Mouse (Mus musculus) activated CD4-positive, CD25-positive, alpha-beta regulatory T cell, adult 4 months (primary cell): ENCODE data around the gene Cep104. TPM values are rescaled to one million over a fixed set of nuclear protein-coding genes. Genes with fewer than 3 reads are reported as not detected.

Experiments
- ATAC-seq: one replicate; pipeline ENCODE4 v1.8.0; 2017
- polyA plus RNA-seq, 2 experiments: library from polyadenylated mRNA; unstranded; fragments of 100-300 nt; shearing (Covaris generic); gene quantifications; one replicate each; pipeline ENCODE4 v1.2.1; 2017

The Cep104 gene
- polyA plus RNA-seq, 2 experiments from 2014 or later: 2.7 to 3.8 TPM

DNA sequence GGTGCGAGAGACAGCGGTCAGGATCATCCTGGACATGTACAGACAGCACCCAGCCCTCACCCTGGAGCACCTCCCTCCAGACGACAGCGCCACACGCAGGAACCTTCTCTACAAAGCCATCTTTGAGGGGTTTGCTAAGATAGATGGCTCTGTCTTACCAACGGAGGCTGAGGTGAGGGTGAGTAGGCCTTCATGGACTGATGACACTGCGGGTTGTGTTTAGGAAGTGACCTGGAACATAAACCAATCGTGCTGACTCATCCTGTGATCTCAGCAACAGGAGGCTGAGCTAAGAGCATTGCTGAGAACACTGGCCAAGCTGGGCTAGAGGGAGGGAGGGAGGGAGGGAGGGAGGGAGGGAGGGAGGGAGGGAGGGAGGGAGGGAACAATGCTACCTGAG, 18.5 kb downstream of the Cep104 start:
- ATAC-seq: no peak

DNA sequence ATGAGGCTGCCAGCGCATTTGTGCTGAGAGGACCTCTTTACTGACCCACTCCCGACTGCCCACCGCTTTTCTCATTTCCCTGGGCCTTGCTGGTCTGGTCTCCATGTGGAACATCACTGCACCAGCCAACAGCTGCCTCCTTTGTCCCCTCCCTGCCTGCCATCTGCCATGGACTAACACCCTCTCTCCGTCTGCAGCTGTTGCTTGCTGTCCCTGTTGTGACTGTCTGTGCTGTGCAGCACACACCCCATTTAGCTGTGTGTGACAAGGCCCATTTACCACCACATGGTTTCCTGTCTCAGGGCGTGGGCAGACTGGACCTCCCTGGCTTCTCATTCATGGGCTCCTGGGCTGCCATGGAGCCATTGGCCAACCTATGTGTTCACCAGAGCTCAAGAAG, 30.5 kb downstream of the Cep104 start:
- no peak for ATAC-seq

DNA sequence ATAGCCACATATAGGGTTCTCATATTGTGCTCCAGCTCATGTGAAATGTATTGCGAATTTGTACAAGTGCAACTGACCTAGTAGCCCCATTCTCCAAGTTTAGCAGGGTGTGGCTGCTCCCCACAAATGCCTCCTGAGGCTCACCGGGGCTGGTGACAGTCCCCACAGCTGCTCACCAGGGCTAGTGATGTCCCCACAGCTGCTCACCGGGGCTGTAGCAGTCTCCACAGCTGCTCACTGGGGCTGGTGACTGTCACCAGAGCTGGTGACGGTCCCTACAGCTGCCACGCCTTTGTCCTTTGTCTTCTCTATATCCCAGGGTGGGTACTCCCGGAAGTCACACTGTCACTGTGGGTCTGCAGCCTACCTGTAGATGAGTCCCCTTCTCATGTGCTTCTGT, 31.3 kb downstream of the Cep104 start:
- ATAC-seq: no peak

DNA sequence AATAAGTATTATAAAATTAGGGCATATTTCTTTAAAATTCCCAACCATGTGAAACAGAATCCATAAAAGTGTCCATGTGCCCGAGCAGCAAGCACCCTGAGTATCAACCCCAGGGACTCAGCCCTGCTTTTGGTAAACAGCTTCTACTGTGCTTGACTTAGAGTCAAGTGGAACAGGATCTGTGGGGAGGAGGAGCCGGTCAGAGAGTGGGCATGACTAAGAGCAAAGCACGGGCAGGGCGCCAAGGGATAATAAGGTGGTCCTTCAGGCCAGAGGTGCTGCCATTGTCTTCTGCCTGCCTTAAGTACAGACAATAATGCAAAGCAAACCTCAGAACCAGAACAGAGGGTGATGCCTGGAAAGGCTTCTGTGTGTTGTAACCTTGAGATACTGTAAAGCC, 32.8 kb downstream of the Cep104 start:
- ATAC-seq: no peak

DNA sequence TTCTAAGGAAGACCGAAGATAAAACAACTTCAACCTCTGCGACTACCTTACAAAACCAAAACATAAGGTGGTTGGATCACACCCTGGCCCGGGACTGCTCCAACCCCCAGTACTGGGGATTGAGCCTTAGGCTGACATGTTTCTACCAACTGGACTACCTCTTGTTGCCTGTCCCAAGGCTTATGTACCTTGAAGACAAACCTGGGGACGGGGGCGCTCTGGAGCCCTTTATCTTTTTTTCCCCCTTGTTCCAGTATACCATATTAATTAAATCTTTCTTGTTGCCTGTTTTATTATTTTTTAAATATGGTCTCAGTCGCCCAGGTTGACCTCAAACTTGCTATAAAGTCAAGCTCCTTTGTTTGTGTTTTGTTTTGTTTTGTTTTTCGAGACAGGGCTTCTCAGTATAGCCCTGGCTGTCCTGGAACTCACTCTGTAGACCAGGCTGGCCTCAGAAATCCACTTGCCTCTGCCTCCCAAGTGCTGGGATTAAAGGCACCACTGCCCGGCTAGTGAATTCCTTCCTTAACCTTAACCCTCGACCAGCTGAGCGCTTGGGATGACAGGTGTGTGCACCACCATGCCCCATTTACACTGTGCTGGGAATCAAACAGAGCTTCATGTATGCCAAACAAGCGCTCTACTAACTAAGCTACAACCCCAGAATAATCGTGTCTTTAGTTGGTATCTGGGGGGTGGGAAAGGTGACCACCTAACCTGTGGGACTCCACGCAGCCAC, 36.1 kb downstream of the Cep104 start:
- peak; percentile 41 for ATAC-seq

DNA sequence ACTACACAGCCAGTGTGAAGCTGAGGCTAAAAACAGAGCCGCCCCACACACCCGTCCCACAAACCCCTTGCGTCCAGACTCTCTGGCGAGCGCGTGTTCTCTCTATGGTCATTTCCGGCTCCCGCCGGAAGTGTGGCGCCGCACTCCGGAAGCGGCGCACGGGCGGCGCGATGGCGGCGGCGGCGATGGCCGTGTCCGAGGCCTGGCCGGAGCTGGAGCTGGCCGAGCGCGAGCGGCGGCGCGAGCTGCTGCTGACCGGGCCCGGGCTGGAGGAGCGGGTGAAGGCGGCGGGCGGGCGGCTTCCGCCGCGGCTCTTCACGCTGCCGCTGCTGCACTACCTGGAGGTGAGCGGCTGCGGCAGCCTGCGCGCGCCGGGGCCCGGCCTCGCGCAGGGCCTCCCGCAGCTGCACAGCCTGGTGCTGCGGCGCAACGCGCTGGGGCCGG, 36.7 kb downstream of the Cep104 start, which contains the start of gene Lrrc47:
Gene Lrrc47 (plus strand): TSS at position 86 of the 444 bp plus-strand sequence.
- ATAC-seq: peak; percentile 90

DNA sequence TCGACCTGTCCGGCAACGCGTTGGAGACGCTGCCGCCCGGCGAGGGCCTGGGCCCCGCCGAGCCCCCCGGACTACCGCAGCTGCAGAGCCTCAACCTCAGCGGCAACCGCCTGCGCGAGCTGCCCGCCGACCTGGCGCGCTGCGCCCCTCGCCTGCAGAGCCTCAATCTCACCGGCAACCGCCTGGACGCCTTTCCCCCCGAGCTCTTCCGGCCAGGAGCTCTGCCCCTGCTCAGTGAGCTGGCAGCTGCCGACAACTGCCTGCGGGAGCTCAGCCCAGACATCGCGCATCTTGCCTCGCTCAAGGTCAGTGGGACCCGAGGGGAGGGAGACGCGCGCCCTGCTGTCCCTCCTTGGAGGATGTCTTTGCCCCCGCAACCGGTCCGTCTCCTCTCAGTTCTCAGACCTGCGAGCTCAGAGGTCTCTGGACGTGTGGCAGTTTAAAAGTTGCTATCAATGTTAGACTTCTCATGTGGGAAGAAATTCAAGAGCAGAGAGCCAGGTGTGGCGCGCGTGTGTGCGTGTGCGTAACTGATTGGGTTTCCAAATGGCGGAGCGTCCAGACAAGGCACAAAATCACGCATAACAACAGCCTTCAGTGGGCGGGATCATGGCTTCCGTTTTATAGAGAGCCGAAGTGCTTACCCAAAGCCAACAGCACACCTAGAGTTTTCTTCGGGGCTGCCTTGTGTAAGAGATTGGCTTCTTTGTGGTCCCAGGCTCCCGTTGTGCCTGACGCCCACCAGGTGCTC, 37.3 kb downstream of the Cep104 start:
- peak; percentile 41 for ATAC-seq

DNA sequence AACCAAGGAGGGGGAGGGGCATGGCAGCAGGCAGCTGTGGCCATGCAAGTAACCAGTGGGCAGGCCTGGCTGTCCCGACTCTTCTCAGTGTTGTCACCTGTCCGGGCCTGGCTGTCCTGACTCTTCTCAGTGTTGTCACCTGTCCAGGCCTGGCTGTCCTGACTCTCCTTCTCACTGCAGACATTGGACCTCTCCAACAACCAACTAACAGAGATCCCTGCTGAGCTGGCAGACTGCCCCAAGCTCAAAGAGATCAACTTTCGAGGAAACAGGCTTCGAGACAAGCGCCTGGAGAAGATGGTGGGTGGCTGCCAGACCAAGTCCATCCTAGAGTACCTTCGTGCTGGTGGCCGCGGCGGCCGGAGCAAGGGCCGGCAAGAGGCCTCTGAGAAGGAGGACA, 40.5 kb downstream of the Cep104 start:
- ATAC-seq: no peak

DNA sequence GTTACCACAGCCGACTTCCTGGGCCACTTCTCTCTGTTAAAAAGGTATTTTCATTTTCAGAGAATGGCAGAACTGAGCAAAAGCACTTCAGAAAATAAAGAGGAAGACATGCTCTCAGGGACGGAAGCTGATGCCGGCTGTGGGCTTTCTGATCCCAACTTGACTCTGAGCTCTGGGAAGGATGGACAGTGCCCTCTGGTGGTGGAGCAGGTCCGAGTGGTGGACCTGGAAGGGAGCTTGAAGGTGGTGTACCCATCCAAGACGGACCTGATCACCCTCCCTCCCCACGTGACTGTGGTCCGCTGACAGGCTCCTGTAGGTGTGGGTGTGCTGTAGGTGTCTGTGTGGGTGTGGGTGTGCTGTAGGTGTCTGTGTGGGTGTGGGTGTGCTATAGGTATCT, 44.6 kb downstream of the Cep104 start:
- ATAC-seq: no peak

DNA sequence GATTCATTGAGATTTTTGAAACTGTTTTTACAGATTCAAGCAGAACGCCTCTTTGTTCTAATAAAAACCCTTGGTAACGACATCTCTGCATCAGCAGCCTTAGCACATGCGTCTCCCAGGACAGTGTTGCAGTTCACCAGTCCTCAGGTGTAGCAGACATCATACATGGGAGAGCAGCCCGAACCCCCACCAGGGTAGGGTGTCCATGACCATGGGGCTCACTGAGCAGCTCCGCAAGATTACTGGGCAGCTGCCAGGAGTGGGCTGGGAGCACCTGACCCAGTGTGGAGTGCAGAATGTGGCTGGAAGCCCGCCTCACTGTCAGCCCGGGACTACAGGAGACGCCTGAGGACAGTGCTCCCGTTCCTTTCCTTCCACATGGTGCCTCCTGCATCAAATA, 46.4 kb downstream of the Cep104 start:
- ATAC-seq: no peak

DNA sequence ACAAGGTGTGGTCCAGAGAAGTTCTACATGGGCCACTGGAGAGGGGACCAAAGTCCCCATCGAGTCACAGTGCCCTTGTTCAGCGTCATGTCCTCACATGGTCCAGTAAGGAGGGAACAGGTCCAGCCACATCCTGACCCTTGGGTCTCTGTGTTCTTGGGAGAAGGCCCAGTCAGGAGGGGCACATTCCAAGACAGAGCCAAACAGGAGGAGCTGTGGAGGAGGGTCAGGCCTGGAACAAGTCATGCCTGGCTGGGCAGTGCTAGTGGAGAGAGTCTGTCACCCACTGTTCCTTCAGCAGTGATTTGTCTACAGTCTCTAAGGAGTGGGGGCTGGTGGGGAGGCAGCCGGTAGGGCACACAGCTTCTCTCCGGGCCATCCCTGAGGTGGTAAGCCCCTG, 47.4 kb downstream of the Cep104 start:
- no peak for ATAC-seq

DNA sequence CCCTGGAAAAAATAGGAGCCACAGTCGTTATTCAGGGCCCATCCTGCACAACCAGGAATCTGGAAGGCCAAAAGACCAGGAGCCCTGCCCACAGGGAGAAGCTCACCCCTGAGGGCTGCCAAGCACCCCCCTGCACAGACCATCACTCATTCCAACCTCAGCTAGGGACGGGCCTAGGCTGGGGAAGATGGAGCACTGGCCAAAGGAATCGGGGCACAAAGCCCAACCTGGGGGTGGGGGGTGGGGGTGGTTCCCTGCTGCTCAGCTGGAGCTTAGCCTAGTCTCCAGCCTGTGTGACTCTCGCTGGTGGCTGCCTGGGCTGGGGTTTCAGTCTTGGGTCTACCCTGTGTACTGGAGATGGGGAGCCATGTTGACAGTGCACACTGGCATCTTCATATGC, 47.9 kb downstream of the Cep104 start:
- ATAC-seq: no peak

DNA sequence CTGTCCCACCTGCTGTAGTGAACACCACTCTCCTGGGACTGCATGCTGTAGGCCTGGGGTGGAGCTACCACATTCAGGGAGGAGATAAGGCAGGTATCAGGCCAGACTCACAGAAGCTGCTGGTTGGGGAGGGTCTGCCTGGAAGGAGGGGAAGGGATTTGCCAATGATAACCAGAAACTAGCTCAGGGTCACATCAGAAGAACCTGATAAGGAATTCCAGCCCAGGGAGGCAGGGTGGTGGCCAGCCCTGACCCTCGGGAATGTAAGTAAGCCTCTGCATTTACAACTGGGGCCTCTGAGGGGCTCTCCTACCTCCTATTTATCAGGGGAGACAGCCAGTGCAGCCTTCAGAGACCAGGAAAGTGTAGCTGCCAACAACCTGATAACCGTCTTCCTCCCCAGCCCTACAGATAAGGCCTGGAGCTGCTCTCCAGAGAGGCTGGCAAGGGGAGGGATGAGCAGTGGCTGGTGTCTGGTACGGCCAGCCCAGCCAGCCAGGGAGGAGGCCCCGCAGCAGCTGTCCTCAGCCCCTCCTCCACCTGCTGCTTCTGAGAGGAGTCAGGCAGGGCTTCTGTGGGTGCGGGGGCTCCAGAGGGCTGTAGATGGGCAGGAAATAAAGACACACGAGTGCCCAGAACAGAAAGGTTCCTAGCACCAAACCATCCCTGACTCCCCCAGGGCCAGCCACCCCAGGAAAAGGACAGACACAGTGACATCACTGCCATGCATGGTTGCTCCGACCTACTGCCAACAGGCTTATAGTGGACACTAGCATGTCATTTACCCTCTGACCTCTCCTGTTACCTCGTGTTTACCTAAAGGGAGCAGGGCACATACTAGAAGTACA, 49.0 kb downstream of the Cep104 start:
- no peak for ATAC-seq

DNA sequence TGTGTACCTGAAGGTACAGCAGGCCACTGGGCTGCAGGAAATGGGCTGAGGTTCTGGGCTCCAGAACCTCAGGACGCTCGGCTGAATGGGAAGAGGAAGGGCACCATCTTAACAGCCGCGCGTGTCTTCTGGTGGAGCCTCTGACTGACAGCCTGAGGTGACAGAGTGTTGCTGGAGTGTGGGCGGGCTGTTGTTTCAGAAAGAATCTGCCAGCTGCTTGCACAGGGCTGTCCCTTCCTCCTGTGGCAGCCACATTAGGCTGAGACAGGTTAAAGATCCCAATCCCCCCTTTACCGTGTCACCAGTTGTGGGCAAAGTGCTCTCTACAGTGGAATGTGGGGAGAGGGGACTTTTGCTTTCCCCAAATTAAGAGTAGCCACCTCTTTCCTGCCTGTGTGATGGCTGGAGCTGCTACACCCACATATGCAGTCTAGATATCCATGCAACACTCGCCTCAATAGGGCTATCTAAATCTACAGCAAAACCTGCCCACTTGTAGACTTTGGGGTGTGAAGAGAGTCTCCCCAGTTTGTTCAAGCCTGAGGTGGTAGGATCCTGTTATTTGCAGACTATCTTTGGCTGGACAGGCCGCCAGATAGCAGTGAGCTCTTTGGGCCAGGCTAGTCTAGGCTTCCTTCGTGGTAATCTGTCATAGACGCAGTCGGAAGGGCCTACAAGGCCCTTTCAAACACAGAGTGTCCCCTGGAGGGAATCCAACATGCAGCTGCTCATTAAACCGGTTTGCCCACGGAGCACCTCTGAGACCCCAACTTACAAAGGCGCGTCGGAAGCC, 49.9 kb downstream of the Cep104 start:
- ATAC-seq: no peak

DNA sequence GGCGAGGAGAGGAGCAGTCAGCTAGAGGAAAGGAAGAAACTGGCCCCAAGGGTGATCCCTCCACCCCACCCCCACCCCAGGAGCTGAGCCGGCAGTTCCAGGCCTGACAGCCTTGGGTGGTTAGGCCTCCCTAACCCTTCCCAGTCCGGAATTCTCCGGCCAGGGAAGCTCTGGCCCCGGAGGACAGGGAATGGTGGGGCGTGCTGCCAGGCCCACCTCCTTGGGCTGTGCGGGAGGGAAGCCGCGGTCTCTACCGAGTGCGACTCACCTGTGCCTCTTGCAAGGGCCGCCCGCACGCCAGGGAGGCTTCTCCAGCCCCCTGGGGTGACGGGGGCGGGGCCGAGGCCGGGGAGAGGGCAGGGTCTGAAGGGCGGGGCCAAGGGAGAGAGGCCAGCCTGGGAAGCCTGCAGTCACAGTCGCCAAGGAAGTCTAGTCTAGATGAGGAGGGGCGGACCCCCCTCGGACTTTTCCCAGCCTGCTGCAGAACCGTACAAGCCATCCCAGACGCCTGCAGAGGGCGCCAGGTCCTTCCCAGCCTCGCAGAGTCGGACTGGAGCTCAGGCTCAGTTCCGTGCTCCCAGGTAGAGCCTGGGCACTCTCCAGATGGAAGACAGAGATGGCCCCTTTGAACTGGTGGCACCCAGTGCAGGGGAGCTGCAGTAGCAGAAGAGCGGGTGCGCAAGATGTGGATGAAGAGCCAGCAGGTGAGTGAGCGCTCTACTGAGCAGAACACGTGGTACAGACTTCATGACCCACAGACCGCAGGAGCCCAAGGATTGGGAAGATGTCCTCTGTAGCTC, 50.8 kb downstream of the Cep104 start, which contains the start of gene Smim1:
Gene Smim1 (minus strand): TSS at position 590 of the 800 bp plus-strand sequence.
- no peak for ATAC-seq

DNA sequence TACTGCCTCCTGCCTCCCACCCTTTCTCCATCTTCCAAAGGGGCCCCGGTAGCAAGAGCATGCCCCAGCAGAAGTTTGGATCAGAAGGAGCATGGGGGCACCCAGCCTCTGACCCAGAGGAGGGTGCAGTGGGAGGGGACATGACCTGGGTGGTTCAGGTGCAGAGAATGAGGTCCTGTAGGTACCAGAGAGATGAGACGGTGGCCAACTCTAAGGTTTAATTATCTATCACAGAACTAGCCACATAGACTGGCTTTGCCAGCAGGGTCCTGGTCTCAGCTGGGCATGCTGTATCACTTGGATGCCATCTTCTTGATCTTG, 51.4 kb downstream of the Cep104 start:
- ATAC-seq: no peak

DNA sequence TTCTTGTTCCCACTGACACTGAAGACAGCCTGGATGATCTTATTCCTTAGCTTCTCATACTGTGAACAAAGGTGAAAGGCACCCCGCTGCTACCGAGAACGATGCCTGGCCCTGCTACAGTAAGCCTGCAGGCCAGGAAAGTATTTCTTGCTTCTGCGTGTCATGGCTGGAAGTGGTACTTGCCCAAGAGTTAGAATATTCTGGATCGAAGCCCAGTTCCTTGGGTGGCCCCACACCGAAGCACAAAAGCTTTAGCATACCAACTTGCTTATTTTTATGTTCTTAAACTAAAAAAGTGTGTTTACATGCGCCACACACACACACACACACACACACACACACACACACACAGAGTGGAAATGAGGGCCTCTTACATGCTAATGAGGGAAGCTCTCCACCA, 53.1 kb downstream of the Cep104 start:
- no peak for ATAC-seq

DNA sequence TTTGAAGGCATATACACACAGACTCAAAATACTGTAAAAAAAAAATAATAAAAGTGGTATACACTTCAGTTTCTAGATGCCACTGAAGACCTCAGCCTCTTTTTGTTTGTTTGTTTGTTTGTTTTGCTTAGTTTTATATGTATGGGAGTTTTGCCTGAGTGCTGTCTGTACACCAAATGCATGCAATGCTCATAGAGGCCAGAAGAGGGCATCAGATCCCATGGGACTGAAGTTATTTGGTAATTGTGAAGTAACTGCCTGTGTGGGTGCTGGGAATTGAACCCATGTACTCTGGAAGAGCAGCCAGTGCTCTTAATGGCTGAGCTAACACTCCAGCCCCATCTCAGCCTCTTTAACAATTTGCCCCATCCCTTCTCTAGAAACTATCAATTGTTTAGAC, 53.7 kb downstream of the Cep104 start:
- no peak for ATAC-seq

DNA sequence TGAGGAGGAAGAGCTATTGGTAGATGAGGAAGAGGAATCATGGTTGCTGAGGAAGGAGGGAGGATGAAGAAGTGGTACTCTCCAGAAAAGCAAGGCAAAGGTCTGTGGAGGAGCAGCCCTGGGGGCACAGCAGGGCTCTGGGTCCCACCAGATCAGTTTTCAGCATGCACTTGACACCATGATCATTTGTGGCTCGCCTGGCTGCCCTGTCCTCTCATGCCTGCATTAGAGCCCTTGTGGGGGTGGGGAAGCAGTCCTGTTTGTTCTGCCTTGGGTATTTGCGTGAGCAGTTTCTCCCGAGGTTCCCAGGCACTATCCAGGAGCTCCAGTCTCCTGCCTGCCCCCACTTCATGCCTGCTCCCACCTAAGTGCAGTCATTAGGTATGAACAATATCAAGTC, 62.1 kb downstream of the Cep104 start:
- no peak for ATAC-seq

DNA sequence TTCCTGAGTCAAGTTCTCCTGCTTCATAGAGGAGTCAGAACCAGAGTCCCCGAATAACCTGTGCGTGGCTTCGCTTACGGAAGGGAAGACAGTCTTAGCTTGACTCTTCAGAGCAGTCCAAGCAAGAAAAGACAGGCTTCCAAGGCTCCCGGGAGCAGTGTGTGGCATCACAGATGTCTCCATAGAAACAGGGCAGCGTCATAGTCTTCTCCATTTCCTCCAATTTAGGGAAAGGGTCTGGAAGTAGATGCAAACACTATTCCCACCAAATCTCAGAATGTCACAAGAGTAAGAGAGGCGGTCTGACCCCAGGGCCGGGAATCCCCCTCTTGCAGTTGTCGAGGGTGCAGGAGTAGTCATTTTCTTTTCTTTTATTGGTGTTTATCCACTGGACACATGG, 67.6 kb downstream of the Cep104 start, which contains the start of gene Ccdc27:
Gene Ccdc27 (minus strand): TSS at position 101 of the 400 bp plus-strand sequence.
- no peak for ATAC-seq

DNA sequence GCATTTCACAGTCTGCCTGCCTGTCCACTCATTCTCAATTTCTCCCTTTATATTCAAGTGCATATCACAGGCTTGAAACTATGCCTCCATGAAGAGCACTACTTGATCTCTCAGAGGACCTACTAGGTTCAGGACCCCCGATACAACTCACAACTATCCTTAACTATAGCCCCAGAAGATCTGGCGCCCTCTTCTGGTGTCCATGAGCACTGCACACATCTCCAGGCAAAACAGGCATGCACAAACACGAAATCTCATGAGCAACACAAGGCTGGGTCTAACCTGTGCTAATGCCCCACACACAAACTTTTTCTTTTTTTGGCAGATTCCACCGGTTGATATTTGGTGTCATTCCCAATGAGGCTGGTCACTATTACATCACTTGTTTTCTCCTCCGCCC, 70.8 kb downstream of the Cep104 start:
- no peak for ATAC-seq

DNA sequence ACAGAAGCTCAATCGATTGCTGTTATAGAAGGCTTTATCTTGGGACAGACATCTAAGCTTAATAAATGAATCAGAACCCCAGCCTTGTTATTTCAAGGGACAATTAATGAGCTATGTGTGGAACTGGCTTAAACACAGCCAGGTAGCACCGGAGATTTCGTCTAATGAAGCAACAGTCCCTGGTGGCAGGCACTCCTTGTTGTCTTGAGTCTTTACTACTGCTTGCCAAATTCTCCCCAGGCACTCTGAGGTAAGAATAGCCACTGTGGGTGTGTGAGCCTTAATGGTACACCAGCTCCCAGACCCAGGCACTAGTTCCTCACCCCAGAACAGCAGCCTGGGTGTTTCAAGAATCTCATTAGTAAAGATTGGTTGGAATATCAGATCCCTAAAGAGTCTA, 76.4 kb downstream of the Cep104 start:
- no peak for ATAC-seq
